In genomic region chr16:77236021-77236420, GRCm38 (mm10) we compare ENCODE assay signal across 9 mouse cellular contexts.
A peak's percentile ranks its signal among the peaks of the same experiment; 100 is the strongest.
DNase-seq lines count a peak whose midpoint lies in the region; ATAC-seq and TF ChIP-seq lines count a peak whose summit lies in the region.
"Had no signal": no experiment of that assay in that cellular context is flagged by ENCODE, and none has a peak within 500 bp of the region (broad histone marks: within the 10 kb centered on the region; RNA-seq: fewer than 3 reads in every experiment).

No protein-coding gene starts in this region.

- TF ChIP-seq CTCF in forebrain, postnatal 0 days (IDR thresholded peaks at IDR 0.05; ENCODE audit: low read depth) = no peak

- H3K27me3 ChIP-seq in forebrain, postnatal 0 days (ENCODE audit: insufficient read depth, low read length) = no peaks in the 10 kb centered on the region

- H3K9me3 ChIP-seq in forebrain, postnatal 0 days (ENCODE audit: low read length) = no peaks in the 10 kb centered on the region

- peak overlapping the region; percentile 31 for H3K4me3 ChIP-seq in forebrain, postnatal 0 days (ENCODE audit: low read depth, low read length)

- peaks cover 11% of the 10 kb centered on the region for H3K4me1 ChIP-seq in forebrain, postnatal 0 days (ENCODE audit: insufficient read depth)

- H3K9ac ChIP-seq in forebrain, postnatal 0 days = peak overlapping the region; percentile 64

- 10% methylated on average over 4 of the region's 4 CpGs for WGBS in forebrain, postnatal 0 days

- DNase-seq in layer of hippocampus, adult 11-12 months (ENCODE audit: low spot score) = peak; percentile 35
- no peak for DNase-seq in layer of hippocampus, adult 9-10 months (ENCODE audit: low spot score)
- DNase-seq in forebrain, postnatal 0 days = peak; percentile 88
- peak; percentile 42 to 47 for DNase-seq in layer of hippocampus, postnatal 36 days
- peak; percentile 54 to 68 for DNase-seq in right cerebral cortex, postnatal 10 days (ENCODE audit: low spot score in 2 of 2)
- DNase-seq in thymus, postnatal 0 days (ENCODE audit: low spot score) = no peak
- DNase-seq in urinary bladder, adult 2 months (ENCODE audit: low spot score) = no peak
- no peak for DNase-seq in kidney, postnatal 25 days
- DNase-seq: kidney, postnatal 4 days had no signal

- H3K4me2 ChIP-seq in forebrain, postnatal 0 days (ENCODE audit: low read depth) = peak overlapping the region; percentile 49

- H3K36me3 ChIP-seq in forebrain, postnatal 0 days (ENCODE audit: insufficient read depth) = no peaks in the 10 kb centered on the region

- peak; percentile 62 for ATAC-seq in forebrain, postnatal 0 days

- peak overlapping the region; percentile 95 for H3K27ac ChIP-seq in forebrain, postnatal 0 days (ENCODE audit: low read depth, low read length)

Comparison
In these comparisons a context has a peak if more than half of its experiments do, and no peak if none do; other contexts are left out.
1. DNase-seq: peak in layer of hippocampus, adult 11-12 months (single experiment), forebrain, postnatal 0 days (single experiment), layer of hippocampus, postnatal 36 days (2 of 2) and right cerebral cortex, postnatal 10 days (2 of 2); none in layer of hippocampus, adult 9-10 months (single experiment), thymus, postnatal 0 days (single experiment), urinary bladder, adult 2 months (single experiment) and kidney, postnatal 25 days (0 of 2).